Mouse (Mus musculus): ENCODE results near the gene Fut9.

The Fut9 gene

DNA sequence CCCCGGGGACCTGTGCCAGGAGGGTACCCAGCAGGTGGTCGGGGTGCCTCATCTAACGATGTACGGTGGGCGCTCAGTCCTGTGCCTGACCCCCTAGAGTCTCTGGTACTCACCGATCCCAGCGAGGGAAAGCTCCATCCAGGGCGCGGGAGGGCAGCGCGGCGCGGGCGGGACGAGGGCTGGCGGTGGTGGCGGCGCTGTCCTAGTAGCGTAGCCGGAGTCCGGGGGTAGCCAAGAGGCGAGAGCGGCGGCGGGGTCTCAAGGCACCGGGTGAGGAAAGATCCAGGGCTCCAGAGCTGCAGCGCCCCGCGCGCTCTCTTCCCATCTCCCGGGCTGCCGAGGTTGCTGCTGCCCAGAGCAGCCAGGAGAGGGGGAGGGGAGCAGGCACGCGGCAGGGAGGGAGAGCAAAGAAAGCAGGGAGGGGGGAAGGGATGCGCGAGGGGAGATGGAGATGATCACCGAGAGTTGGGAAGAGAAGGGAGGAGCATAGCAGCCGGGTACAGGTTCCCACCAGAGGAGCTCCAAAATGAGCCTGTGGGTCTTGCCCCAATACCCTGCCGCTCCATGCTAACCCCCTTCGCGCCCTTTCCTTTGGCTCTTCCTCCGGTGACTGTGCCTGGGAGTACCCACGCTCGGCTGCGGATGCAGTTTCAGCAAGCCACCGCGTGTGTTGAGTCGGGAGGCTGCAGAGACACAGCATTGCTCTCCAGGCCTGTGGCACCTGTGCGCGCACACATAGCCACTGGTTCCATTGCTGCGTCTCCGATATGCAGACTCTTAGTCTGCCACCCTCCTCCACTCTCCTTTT, at the start of gene Fut9:
Fut9 (minus strand) TSS at position 769 of the 808 bp plus-strand sequence.
- peak; percentile 79 for DNase-seq (ENCODE audit: low spot score)

GRCm38 (mm10) chr4:25815783-25816182, 15.7 kb upstream of the Fut9 start:
- DNase-seq (ENCODE audit: low spot score): no peak

DNA sequence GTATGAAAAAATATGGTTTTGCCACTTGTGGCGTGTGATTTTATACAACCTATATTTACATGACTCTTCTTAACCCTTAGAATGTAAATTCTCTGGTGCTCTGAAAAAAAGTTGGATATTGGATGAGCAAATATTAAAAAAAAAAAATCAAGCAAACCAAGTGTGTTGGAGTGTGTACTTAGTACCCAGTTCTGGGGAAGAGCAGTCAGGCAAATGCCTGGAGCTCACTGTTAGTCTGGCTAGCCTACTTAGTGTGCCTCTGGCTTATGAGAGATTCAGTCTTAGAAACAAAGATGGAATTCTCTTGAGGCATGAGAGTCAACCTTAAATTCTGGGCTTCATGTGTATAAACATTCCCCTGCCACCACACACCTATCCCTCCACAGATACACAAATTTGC, 13.3 kb upstream of the Fut9 start:
- no peak for DNase-seq (ENCODE audit: low spot score)

DNA sequence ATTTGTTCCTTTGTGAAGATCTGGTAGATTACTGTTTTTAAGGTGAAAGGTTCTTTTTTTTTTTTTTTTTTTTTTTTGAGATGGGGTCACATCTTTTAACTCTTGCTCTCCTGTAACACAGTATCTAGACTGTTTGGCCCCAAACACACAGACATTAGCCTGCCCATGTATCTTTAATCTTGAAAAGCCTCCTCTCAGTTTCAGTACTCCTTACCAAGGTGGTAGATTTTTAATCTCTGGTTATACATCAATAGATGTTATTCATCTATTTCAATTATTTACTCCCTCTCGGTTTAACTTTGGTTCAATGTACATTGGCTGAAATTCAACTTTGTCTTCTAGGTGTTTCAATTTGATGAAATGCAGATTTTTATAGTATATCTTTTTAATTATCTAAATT, 10.0 kb upstream of the Fut9 start:
- no peak for DNase-seq (ENCODE audit: low spot score)

GRCm38 (mm10) chr4:25801751-25802150, 1.7 kb upstream of the Fut9 start:
- no peak for DNase-seq (ENCODE audit: low spot score)

DNA sequence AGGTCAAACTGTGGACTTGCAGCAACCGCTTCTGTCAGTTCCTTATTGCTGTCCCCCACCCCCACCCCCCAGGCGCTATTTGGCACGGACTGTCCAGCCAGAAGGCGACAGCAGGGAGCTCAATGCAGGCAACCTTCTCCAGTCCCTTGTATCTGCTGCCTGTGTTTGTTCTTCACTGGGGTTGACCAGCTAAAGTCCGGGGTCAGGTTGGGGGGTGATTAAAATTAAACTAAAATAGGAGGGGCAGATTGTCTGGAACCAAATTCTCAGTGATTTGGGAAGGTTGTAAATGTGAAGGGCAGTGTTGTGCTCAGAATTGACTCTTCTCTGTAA, 206 bp upstream of the Fut9 start:
- DNase-seq (ENCODE audit: low spot score): no peak

- no peak for DNase-seq (ENCODE audit: low spot score)
Observed at GRCm38 (mm10) chr4:25799051-25799475, 981 bp downstream of the Fut9 start.

- no peak for DNase-seq (ENCODE audit: low spot score)
Observed at GRCm38 (mm10) chr4:25798412-25798811, 1.6 kb downstream of the Fut9 start.

- DNase-seq (ENCODE audit: low spot score): no peak
Observed at GRCm38 (mm10) chr4:25796149-25796548, 3.9 kb downstream of the Fut9 start.

- DNase-seq (ENCODE audit: low spot score): no peak
Observed at GRCm38 (mm10) chr4:25785276-25785675, 14.8 kb downstream of the Fut9 start.

GRCm38 (mm10) chr4:25768657-25769056, 31.4 kb downstream of the Fut9 start:
- no peak for DNase-seq (ENCODE audit: low spot score)

- DNase-seq (ENCODE audit: low spot score): no peak
Observed at GRCm38 (mm10) chr4:25763091-25763490, 37.0 kb downstream of the Fut9 start.

DNA sequence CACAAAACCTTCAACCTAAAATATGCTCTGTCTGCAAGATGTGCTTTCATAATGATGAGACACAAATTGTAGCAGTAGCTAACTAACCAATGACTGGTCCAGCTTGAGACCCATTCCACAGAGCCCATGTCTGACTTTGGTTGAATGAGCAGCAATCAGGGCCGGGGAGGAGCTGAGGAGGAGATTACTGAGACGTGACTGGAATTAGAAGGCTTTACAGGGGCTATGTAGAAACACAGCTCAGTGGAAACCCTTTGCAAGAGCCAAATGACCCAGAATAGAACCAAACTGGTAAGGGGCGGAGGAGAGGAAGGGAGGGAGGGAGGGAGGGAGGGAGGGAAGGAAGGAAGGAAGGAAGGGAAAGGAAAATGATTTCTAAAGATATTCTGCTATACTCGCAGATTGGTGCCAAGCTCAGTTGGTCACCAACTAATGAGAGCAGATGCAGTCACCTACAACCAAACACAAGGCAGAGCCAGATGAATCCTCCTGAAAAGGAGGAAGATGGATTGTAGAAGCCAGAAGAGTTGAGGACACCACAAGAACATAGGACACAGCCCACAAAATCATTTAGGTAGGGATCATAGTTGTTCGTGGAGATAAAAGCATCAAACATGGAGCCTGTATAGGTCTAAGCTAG, 42.0 kb downstream of the Fut9 start:
- DNase-seq (ENCODE audit: low spot score): no peak

DNA sequence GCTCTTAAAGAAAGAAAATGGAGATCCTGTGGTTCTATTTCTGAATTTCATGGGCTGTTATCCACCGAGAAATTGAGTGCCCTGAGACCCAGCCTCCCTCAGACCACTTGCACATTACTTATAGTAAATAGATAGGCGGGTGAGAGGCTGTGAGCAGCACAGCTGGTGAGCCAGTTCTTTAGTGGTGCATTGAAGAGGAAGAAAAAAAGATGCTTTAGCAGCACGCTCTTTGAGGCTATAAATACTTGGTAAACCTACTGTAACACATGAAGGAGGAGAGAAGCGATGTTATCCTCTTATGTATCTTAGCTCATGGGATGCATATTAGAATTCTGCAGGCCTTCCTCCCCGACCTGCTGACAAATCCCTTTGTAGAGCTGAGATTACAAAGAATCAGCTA, 58.5 kb downstream of the Fut9 start:
- no peak for DNase-seq (ENCODE audit: low spot score)

DNA sequence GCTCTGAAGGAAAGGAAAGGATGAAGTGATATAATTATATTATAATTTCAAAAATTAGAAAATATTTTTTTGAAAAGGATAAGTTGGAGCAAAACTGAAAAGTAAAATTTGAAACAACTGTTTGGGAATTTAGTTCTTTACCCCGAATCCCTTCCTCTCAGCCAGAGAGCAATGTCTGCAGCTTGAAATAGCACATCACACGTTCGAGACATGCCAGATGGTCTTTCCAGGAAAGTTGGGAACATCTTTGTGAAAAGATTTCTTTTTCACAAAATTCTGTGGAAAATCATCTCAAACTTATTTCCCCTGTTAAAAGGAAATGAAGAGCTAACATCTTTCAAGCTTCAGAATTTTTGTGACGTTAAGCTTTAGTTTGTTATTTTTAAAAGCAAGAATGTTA, 61.3 kb downstream of the Fut9 start:
- no peak for DNase-seq (ENCODE audit: low spot score)

GRCm38 (mm10) chr4:25721576-25721975, 78.5 kb downstream of the Fut9 start:
- DNase-seq (ENCODE audit: low spot score): no peak

DNA sequence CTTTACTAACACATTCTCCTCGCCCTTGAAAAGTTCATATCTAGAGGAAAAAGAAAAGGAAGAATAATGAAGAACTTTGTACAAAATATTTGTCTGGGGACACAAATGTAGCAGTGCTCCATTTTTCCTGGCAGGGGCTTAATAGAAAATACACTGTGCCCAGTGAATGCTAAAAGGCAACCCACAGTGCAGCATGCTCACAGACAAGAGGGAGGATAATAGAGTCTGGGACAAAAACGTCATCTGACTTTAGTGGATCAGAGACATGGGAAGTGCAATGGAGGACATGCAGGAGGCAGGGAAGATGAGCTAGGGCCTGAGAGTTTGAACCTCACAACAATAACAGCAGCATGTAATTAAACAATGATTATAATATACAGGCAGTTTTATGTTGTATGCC, 86.1 kb downstream of the Fut9 start:
- no peak for DNase-seq (ENCODE audit: low spot score)

GRCm38 (mm10) chr4:25684976-25685375, 115.1 kb downstream of the Fut9 start:
- peak; percentile 15 for DNase-seq (ENCODE audit: low spot score)

DNA sequence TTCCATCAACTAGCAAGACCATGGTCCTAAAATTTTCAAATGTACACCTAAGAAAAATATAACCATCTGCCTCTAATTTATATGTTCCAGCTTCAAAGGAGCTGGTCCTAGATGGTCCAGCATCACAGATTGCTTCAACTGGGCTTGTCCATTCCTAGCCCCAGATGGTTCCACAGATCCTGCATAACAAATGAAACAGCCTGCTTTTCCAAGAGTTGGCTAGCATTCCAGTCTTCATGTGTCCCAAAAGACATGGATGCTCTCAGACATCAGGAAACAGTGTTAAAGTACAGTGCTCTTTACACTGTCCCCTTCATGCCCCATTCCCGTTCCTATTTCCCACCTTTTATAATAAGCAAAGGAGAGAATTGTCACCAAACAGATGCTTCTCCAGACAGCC, 135.8 kb downstream of the Fut9 start:
- no peak for DNase-seq (ENCODE audit: low spot score)

DNA sequence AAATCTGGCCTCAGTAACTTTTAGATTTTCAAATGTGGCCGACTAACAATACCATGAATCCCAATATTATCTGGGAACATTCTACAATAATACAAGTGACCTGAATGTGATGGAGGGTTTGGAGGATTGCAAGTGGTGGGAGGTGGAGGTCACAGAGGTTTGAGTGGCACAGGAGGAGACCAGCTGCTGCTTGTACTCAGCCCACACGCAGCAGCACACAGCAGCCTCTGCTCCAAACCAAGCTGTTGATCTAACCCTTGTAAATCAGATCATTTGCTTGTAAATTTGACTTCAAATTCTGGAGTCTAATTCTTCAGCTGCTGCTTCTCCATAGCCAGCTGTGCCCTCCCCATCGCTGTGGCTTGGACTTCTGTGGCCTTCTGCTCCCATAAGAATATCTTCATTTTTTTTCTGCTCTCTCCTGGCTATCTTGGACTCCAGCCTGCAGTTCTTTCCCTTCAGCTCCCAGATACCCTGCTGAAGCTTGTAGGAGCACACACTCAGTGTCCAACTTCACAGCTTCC, 138.8 kb downstream of the Fut9 start:
- DNase-seq (ENCODE audit: low spot score): no peak

- DNase-seq (ENCODE audit: low spot score): no peak
Observed at GRCm38 (mm10) chr4:25658792-25659191, 141.3 kb downstream of the Fut9 start.

- DNase-seq (ENCODE audit: low spot score): no peak
Observed at GRCm38 (mm10) chr4:25651902-25652301, 148.1 kb downstream of the Fut9 start.

DNA sequence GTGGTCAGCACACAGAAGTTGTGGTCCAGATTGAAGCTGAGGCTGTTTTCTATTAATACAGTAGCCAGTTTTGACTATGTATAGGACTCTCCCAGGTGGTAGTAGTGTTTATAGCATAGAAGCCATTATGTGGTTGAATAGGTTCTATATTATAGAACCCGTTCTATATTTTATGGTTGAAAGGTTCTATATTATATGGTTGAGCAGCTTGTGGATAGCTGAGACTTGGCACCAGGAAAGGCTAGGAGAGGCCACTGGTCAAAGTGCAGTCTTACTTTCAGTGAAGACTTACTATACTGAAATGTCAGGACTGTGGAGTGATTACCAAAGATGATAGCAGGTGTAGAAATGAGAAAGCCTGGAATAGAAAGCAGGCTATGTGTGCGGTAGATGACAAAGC, 151.9 kb downstream of the Fut9 start:
- no peak for DNase-seq (ENCODE audit: low spot score)

DNA sequence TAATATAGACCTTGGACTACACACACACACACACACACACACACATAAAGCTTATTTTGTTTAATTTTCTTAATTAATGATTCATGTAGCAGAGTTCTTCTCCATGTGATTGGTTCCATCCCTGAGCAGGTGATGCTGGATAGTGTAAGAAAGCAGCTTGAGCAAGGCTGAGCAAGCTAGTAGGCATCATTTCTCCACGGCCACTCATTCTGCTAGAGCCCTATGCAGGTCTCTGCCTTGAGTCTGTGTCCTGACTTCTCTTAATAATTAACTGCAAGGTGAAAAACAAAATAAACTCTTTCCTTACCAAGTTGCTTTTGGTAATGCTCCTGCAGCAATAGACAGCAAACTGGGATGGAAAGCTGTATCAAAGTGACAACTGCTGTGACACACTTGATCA, 152.5 kb downstream of the Fut9 start:
- DNase-seq (ENCODE audit: low spot score): no peak

All from retina, embryonic 14.5 days (tissue).